Mouse (Mus musculus) megakaryocyte, embryonic 14.5 days (primary cell): ENCODE measurements at regions not wholly inside any gene's neighbourhood (a gene's known extent, or its start where the extent isn't known, plus 50 kb on each side); places are given as distances from the start of the nearest gene placed in this dataset.

Source experiments
- H3K27me3 ChIP-seq: replicated peaks from 2 replicates; pipeline ENCODE3; 2012; ENCODE audit warnings: inconsistent platforms
- H3K36me3 ChIP-seq: replicated peaks from 2 replicates; pipeline ENCODE3; 2012; ENCODE audit warnings: low read length, inconsistent platforms, mixed read lengths
- H3K4me1 ChIP-seq: 2 replicates; pipeline ENCODE4 v1.6.1; 2012; ENCODE audit warnings: inconsistent platforms
- H3K4me3 ChIP-seq: replicated peaks from 2 replicates; pipeline ENCODE3; 2012; ENCODE audit warnings: moderate library complexity, mild to moderate bottlenecking, inconsistent platforms
- H3K9me3 ChIP-seq: 2 replicates; pipeline ENCODE4 v1.6.1; 2012; ENCODE audit warnings: inconsistent platforms
- FLI1 ChIP-seq: IDR thresholded peaks from 2 replicates; pipeline ENCODE4 v1.6.1; 2012; ENCODE audit warnings: low read length, inconsistent platforms, mixed read lengths
- GATA1 ChIP-seq: IDR thresholded peaks from 3 replicates; pipeline ENCODE4 v1.6.1; 2012; ENCODE audit warnings: mixed read lengths, low read length, inconsistent platforms, borderline replicate concordance

DNA sequence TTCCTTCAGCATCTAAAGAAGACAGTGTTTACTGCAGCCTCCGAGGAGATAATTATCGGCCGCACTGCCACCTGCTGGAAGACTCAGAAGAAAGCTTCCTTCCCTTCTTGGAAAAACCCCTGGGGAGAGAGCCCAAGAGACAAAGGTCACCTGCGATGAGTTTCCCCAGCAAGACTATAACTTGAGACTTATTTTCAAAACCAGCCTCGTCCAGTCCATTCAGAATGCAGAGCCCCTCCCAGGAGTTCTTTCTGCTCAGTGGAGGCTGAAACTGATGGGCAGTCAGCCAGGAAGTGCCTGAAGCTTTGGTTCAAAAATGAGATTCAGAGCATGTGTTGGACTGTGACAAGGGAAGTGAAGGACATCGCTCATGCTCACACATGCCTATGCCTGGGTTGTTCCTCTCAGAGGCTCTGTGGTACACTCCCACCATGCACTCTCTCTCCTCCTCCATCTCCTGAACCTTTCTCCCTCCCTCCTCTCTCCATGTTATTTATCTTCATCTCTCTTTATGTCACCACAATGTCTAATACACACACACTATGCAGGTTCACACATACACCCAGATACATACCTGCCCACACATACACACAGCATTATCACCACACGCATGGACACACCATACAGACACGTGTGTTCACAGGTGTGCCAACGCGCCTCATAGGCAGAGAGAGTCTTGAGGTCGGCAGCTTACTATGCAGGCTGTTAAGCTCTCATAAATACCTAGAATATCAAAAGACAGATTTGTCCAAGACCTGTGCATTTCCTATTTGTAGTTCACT, 78.3 kb upstream of the Pitrm1 start:
- TF ChIP-seq FLI1 (no peak), GATA1 (no peak)

DNA sequence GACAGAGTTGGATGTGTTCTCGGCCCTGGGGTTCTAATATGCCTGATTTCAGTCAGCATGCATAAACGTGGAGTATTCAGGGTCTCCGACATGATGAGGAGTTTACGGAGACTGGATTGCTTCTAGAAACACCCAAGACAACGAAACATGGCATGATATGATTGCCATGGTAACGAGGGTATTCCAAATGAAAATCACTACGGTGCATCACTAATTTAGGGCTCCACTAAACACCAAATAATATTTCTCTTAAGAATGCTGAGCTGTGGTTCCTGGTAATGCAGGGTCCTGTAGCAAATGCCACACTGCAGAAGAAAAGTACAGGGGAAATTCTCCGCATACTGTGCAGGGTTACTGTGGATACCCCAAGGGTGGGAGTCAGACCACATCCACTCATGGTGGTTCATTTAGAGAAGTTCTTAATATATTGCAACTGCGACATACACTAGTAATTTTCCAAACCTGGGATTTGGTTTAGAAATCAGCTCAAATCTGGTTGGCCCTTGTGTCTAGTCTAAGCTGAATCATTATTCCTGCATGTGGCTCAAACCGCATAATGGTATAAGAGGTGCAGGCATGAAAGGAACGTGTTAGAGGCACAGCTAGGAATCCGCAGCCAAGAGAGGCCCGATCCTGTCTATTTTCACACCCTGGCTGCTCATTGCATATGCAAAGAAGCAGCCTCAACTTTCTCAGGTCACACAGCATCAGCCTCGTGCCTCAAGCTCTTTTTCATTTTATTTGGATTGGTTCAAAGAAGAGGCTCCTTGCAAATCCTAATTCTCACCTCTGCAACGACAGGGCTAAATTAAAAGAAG, 77.5 kb upstream of the Pitrm1 start:
- Histone ChIP-seq H3K4me3 (no peak overlapping the region), H3K4me1 (no peaks in the 10 kb centered on the region), H3K27me3 (no peaks in the 10 kb centered on the region), H3K36me3 (no peaks in the 10 kb centered on the region), H3K9me3 (peaks cover 7% of the 10 kb centered on the region; the same call in 1 of the 2 replicates)
- TF ChIP-seq GATA1 (no peak), FLI1 (no peak)

More for the DNA sequence above, 78.3 kb upstream of the Pitrm1 start:
- H3K9me3 ChIP-seq: peaks cover 7% of the 10 kb centered on the region; the same call in 1 of the 2 replicates
- no peaks in the 10 kb centered on the region for H3K4me1 ChIP-seq
- H3K4me3 ChIP-seq: no peak overlapping the region
- H3K36me3 ChIP-seq: no peaks in the 10 kb centered on the region
- no peaks in the 10 kb centered on the region for H3K27me3 ChIP-seq

DNA sequence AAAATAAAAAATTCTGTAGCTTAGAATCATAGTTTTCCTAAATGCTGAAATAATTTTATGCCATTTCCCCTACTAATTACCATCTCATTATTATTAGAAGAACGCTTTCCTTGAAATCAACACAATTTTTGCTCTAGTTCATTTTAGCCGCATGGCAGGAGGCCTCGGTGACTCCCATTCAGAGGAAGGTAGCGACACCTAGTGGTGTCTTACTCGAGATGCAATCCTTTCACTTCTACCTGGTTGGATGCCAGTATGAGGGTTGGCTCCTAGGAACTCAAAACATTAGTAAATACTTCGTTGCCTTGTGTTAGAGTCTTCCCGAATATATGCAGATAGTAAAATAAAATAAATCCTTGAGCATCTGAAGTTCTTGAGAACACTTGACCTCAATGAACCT, 76.3 kb upstream of the Pitrm1 start:
- no peaks in the 10 kb centered on the region for H3K36me3 ChIP-seq
- H3K4me3 ChIP-seq: no peak overlapping the region
- no peaks in the 10 kb centered on the region for H3K27me3 ChIP-seq
- peaks cover 7% of the 10 kb centered on the region; the same call in 1 of the 2 replicates for H3K9me3 ChIP-seq
- H3K4me1 ChIP-seq: no peaks in the 10 kb centered on the region
- TF ChIP-seq GATA1 (no peak), FLI1 (no peak)

DNA sequence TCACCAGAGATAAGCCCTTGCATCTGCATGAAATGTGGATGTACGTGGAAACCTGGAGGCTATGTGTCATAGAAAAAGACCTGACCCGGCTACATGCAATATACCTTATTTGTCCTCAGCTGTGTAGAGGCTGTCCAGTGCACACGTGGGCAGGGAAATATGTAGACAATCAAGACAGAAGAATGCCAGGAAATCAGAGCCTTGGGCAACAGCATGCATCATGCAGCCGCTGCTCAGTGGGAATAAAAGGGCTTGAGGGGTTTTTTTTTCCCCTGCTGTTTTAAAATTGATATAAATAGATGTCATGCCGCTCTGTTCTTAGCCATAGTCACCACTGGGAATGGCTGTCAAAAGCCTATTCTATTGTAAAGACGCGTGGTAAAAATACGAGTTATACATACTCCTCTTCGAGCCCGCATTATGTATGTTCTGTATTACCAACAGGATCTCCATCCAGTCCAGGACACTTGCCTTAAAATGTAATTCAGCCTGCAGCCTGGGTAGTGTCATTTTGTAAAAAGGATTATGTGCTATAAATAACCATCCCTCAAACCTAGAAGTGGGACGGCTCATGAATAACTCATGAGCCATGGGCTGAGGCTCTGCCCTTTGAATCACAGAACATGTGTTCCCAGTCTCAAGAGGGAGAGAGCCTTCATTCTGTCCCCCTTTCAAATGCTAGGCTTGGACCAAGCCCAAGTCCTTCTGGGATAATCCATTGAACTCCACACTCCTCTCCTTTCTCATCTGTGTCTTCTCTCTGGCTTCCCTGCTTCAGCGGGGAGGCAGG, 74.4 kb upstream of the Pitrm1 start:
- Histone ChIP-seq H3K27me3 (no peaks in the 10 kb centered on the region), H3K9me3 (no peaks in the 10 kb centered on the region), H3K4me3 (no peak overlapping the region), H3K36me3 (no peaks in the 10 kb centered on the region), H3K4me1 (no peaks in the 10 kb centered on the region)
- TF ChIP-seq GATA1 (no peak), FLI1 (no peak)

DNA sequence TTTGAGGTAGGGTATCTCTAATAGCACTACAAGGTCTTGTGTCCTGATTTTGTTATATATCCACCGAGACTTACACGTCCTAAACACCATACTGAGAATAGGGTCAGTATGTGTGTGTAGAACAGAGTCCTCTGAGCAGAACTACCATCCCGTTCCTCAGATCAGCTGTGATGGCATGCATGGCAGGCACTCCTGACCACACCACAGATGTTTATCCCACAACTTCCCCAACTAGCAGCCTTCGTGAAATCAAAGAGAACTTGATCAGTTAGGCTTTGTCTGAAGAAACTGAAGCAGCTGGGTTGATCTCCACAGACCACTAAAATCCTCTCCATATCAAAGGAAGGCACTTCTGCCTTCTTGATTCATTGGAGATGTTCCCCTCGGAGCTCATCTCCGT, 68.3 kb upstream of the Pitrm1 start:
- H3K27me3 ChIP-seq: no peaks in the 10 kb centered on the region
- no peaks in the 10 kb centered on the region for H3K4me1 ChIP-seq
- no peak overlapping the region for H3K4me3 ChIP-seq
- no peak for TF ChIP-seq FLI1
- no peak for TF ChIP-seq GATA1
- no peaks in the 10 kb centered on the region for H3K9me3 ChIP-seq
- H3K36me3 ChIP-seq: no peaks in the 10 kb centered on the region

DNA sequence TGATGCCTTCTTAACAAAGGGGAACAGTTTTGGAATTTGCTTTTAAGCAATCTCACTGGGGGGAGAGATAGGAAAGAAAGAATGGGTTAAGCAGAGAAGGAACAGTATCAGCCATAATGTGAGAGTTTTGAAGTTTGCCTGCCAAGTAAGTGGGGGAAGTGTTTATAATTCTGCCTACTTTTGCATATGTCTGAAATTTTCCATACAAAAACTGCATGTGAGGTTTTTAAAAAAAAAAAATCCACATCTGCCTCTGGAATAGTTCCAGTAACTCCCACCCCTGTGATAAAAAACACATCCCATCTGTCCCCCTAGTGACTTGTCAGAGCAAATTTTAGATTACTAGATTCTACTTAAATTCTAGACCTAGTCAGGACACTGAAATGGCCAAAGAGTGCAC, 63.5 kb upstream of the Pitrm1 start:
- Histone ChIP-seq H3K4me1 (peaks cover 11% of the 10 kb centered on the region), H3K9me3 (no peaks in the 10 kb centered on the region), H3K36me3 (no peaks in the 10 kb centered on the region), H3K27me3 (no peaks in the 10 kb centered on the region), H3K4me3 (no peak overlapping the region)
- no peak for TF ChIP-seq GATA1
- TF ChIP-seq FLI1: no peak

DNA sequence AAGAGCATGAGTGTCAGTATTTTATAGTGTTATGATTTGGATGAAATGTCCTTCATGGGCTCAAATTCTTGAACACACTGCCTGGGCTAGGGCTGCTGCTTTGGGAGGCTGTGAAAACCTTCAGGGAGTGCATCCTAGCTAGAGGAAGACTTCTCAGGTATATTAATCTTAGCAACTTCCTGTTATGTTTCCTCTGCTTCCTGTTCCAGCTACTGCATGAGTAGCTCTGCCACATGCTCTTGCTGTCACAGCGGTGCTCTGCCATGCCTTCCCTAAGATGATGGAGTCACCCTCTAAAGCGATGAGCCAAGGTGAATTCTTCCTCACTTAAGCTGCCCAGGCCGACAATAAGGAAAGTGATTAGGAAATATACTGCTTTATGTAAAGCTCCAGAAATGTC, 60.1 kb upstream of the Pitrm1 start:
- H3K36me3 ChIP-seq: no peaks in the 10 kb centered on the region
- H3K4me3 ChIP-seq: no peak overlapping the region
- no peaks in the 10 kb centered on the region for H3K9me3 ChIP-seq
- peaks cover 11% of the 10 kb centered on the region for H3K4me1 ChIP-seq
- H3K27me3 ChIP-seq: no peaks in the 10 kb centered on the region
- TF ChIP-seq GATA1 (no peak), FLI1 (no peak)

DNA sequence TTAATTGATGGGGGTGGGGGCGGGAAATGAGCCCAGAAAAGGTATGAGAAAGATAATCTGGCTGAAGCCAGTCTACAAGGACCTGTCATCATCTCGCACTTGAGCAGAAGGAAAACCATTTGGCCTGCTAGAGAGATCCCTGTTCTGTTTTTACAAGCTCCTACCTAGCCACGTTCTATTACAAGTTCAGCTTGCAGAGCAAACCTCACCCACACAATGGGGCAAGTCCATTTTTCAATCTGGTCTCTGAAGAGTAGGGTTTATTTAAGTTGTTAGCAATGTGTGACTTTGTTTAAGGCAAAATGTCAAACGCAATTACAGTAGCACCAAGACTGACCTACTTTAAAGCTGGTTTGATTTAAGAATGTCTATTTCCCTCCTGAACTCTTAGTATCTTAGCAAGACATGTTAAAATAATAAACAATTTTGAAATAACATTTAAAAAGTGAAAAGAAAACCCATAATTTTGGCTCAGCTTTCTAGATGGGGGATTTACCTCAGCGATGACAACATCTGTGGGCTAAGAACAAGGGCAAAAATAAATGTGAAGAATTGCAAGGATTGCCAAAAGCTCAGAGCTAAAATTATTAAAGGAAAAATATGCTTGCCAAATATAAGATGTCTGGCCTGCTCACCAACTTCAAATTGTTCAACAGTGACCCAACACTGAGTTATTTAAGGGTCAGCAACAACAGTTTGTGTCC, 54.9 kb upstream of the Pitrm1 start:
- TF ChIP-seq GATA1 (no peak), FLI1 (no peak)
- Histone ChIP-seq H3K9me3 (no peaks in the 10 kb centered on the region), H3K36me3 (no peaks in the 10 kb centered on the region), H3K4me1 (peaks cover 7% of the 10 kb centered on the region; the same call in 1 of the 2 replicates), H3K4me3 (no peak overlapping the region), H3K27me3 (no peaks in the 10 kb centered on the region)
